ENCODE assay signal across 23 mouse cellular contexts in the genomic region with DNA sequence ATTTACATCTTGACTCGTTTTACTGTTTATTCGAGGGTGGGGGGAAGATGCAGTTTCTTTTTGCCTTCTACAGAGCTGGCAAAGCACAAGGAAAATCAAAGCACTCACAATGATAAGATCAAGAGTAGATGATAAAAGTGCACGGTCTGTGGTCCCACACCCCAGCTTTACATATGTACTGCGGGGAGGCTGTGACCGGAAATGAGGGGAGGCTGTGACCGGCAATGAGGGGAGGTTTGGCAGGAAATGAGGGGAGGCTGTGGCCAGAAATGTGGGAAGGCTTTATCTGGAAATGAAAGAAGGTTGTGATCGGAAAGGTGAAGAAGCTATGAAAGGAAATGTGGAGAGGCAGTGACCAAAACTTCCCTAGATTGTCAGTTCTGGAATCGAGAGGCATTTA.
DNase-seq lines count a peak whose midpoint lies in the region; ATAC-seq lines count a peak whose summit lies in the region.
"Had no signal": no experiment of that assay in that cellular context is flagged by ENCODE, and none has a peak within 500 bp of the region (broad histone marks: within the 10 kb centered on the region; RNA-seq: fewer than 3 reads in every experiment).

No protein-coding gene starts in this region.

- no peaks in the 10 kb centered on the region for H3K4me1 ChIP-seq in neural tube, embryonic 15.5 days
- no peaks in the 10 kb centered on the region for H3K4me1 ChIP-seq in hindbrain, embryonic 11.5 days (replicated peaks; ENCODE audit: control insufficient read depth, insufficient read depth, low read length)
- no peaks in the 10 kb centered on the region for H3K4me1 ChIP-seq in forebrain, embryonic 12.5 days
- H3K4me1 ChIP-seq: forebrain, embryonic 10.5 days; hindbrain, embryonic 12.5 days; hindbrain, embryonic 15.5 days; intestine, embryonic 15.5 days had no signal

- no peak overlapping the region for H3K4me3 ChIP-seq in neural tube, embryonic 15.5 days (replicated peaks)
- H3K4me3 ChIP-seq in hindbrain, embryonic 11.5 days (ENCODE audit: low read depth, low read length), result no peak overlapping the region
- H3K4me3 ChIP-seq in forebrain, embryonic 12.5 days (replicated peaks), result no peak overlapping the region
- H3K4me3 ChIP-seq: forebrain, embryonic 10.5 days; hindbrain, embryonic 12.5 days; hindbrain, embryonic 15.5 days; intestine, embryonic 15.5 days had no signal

- no peaks in the 10 kb centered on the region for H3K9me3 ChIP-seq in neural tube, embryonic 15.5 days (replicated peaks)
- H3K9me3 ChIP-seq in hindbrain, embryonic 11.5 days (ENCODE audit: control insufficient read depth, low read length), result no peaks in the 10 kb centered on the region
- no peaks in the 10 kb centered on the region for H3K9me3 ChIP-seq in forebrain, embryonic 12.5 days
- H3K9me3 ChIP-seq: forebrain, embryonic 10.5 days; hindbrain, embryonic 12.5 days; hindbrain, embryonic 15.5 days; intestine, embryonic 15.5 days had no signal

- DNase-seq in neural tube, embryonic 10.5 days (ENCODE audit: extremely low spot score, low spot score), result peak; percentile 9
- peak; percentile 19 for DNase-seq in induced T-regulatory cell, adult 2 months (ENCODE audit: low read depth)
- DNase-seq in hindbrain, embryonic 11.5 days (ENCODE audit: low spot score), result no peak
- no peak for DNase-seq in kidney, postnatal 14 days
- DNase-seq: adrenal gland, adult 2 months; adrenal gland, postnatal 14 days; cerebellum, adult 11 months; cerebellum, adult 8-10 months; cerebellum, postnatal 10 days; cerebellum, postnatal 36 days; gastrocnemius, postnatal 10 days; gastrocnemius, postnatal 36 days; heart, adult 11 months; kidney, adult 11 months had no signal

- H3K36me3 ChIP-seq in neural tube, embryonic 15.5 days, result no peaks in the 10 kb centered on the region
- H3K36me3 ChIP-seq in hindbrain, embryonic 11.5 days (ENCODE audit: control insufficient read depth, insufficient read depth, low read length), result no peaks in the 10 kb centered on the region
- H3K36me3 ChIP-seq in forebrain, embryonic 12.5 days (replicated peaks), result no peaks in the 10 kb centered on the region
- H3K36me3 ChIP-seq: forebrain, embryonic 10.5 days; hindbrain, embryonic 12.5 days; hindbrain, embryonic 15.5 days; intestine, embryonic 15.5 days had no signal

- no peak overlapping the region for H3K27ac ChIP-seq in neural tube, embryonic 15.5 days (replicated peaks)
- no peak overlapping the region for H3K27ac ChIP-seq in hindbrain, embryonic 11.5 days (ENCODE audit: low read depth, low read length)
- no peak overlapping the region for H3K27ac ChIP-seq in forebrain, embryonic 12.5 days
- H3K27ac ChIP-seq: forebrain, embryonic 10.5 days; hindbrain, embryonic 12.5 days; hindbrain, embryonic 15.5 days; intestine, embryonic 15.5 days had no signal

- ATAC-seq in neural tube, embryonic 15.5 days (ENCODE audit: low FRiP score), result no peak
- peak; percentile 36 for ATAC-seq in activated CD4-positive, CD25-positive, alpha-beta regulatory T cell, adult 4 months
- no peak for ATAC-seq in hindbrain, embryonic 11.5 days (ENCODE audit: low FRiP score)
- ATAC-seq in forebrain, embryonic 12.5 days (ENCODE audit: low FRiP score), result no peak
- ATAC-seq: forebrain, embryonic 14.5 days; intestine, embryonic 15.5 days had no signal

- H3K9ac ChIP-seq in neural tube, embryonic 15.5 days (replicated peaks), result no peak overlapping the region
- H3K9ac ChIP-seq in hindbrain, embryonic 11.5 days (ENCODE audit: low read depth, low read length), result no peak overlapping the region
- no peak overlapping the region for H3K9ac ChIP-seq in forebrain, embryonic 12.5 days
- H3K9ac ChIP-seq: hindbrain, embryonic 12.5 days; hindbrain, embryonic 15.5 days; intestine, embryonic 15.5 days had no signal

- no peaks in the 10 kb centered on the region for H3K27me3 ChIP-seq in neural tube, embryonic 15.5 days (replicated peaks)
- no peaks in the 10 kb centered on the region for H3K27me3 ChIP-seq in hindbrain, embryonic 11.5 days (ENCODE audit: control insufficient read depth, insufficient read depth, low read length)
- no peaks in the 10 kb centered on the region for H3K27me3 ChIP-seq in forebrain, embryonic 12.5 days
- H3K27me3 ChIP-seq: hindbrain, embryonic 12.5 days; hindbrain, embryonic 15.5 days; intestine, embryonic 15.5 days had no signal

- WGBS in neural tube, embryonic 15.5 days, result 87% methylated on average over 8 of the region's 8 CpGs
- 89% methylated on average over 8 of the region's 8 CpGs for WGBS in hindbrain, embryonic 11.5 days
- 91% methylated on average over 8 of the region's 8 CpGs for WGBS in forebrain, embryonic 12.5 days

- no peak overlapping the region for H3K4me2 ChIP-seq in neural tube, embryonic 15.5 days
- H3K4me2 ChIP-seq in hindbrain, embryonic 11.5 days (replicated peaks; ENCODE audit: low read depth, low read length), result no peak overlapping the region
- no peak overlapping the region for H3K4me2 ChIP-seq in forebrain, embryonic 12.5 days
- H3K4me2 ChIP-seq: heart, embryonic 11.5 days; hindbrain, embryonic 12.5 days; hindbrain, embryonic 15.5 days; intestine, embryonic 15.5 days had no signal

Comparison
In these comparisons a context has a peak if more than half of its experiments do, and no peak if none do; other contexts are left out.
1. DNase-seq: peak in neural tube, embryonic 10.5 days (single experiment) and induced T-regulatory cell, adult 2 months (single experiment); none in hindbrain, embryonic 11.5 days (single experiment) and kidney, postnatal 14 days (single experiment).